Mouse (Mus musculus): ENCODE results near the gene Gxylt2. TPM values are rescaled to one million over a fixed set of nuclear protein-coding genes. Genes with fewer than 3 reads are reported as not detected.
A peak's percentile ranks its signal among the peaks of the same experiment; 100 is the strongest.

The Gxylt2 gene
- polyA plus RNA-seq, 1 experiment from 2014 or later = 9.6 TPM

- H3K4me2 ChIP-seq (replicated peaks) = no peak overlapping the region
- no peak overlapping the region for H3K4me3 ChIP-seq
- WGBS = 84% methylated on average over 8 of the region's 8 CpGs
- H3K9ac ChIP-seq = no peak overlapping the region
- no peak overlapping the region for H3K27ac ChIP-seq
- H3K4me1 ChIP-seq = peaks cover 3% of the 10 kb centered on the region
- H3K9me3 ChIP-seq (replicated peaks) = no peaks in the 10 kb centered on the region
- no peak for ATAC-seq (ENCODE audit: low FRiP score)
- H3K27me3 ChIP-seq = peaks cover 6% of the 10 kb centered on the region; the same call in 1 of the 2 replicates
- no peaks in the 10 kb centered on the region for H3K36me3 ChIP-seq
Measured at GRCm38 (mm10) chr6:100716817-100717216, 12.3 kb downstream of the Gxylt2 start.

- Histone ChIP-seq H3K4me3 (no peak overlapping the region), H3K36me3 (no peaks in the 10 kb centered on the region), H3K9me3 (replicated peaks) (no peaks in the 10 kb centered on the region), H3K9ac (no peak overlapping the region), H3K27me3 (peaks cover 6% of the 10 kb centered on the region; the same call in 1 of the 2 replicates), H3K4me1 (peaks cover 3% of the 10 kb centered on the region), H3K27ac (no peak overlapping the region), H3K4me2 (replicated peaks) (no peak overlapping the region)
- no peak for ATAC-seq (ENCODE audit: low FRiP score)
- WGBS = 80% methylated on average over 6 of the region's 6 CpGs
Measured at GRCm38 (mm10) chr6:100720098-100720501, 15.6 kb downstream of the Gxylt2 start.

GRCm38 (mm10) chr6:100720882-100721721 lies 16.6 kb downstream of the Gxylt2 start:
- ATAC-seq (ENCODE audit: low FRiP score) = peak; percentile 52; the same call in 1 of the 2 replicates
- H3K36me3 ChIP-seq = no peaks in the 10 kb centered on the region

GRCm38 (mm10) chr6:100731996-100732375 lies 27.5 kb downstream of the Gxylt2 start:
- Histone ChIP-seq H3K9ac (no peak overlapping the region), H3K4me2 (replicated peaks) (no peak overlapping the region), H3K27ac (no peak overlapping the region), H3K9me3 (replicated peaks) (no peaks in the 10 kb centered on the region), H3K36me3 (no peaks in the 10 kb centered on the region), H3K4me3 (no peak overlapping the region), H3K4me1 (no peaks in the 10 kb centered on the region), H3K27me3 (no peaks in the 10 kb centered on the region; the same call in 1 of the 2 replicates)
- no peak for ATAC-seq (ENCODE audit: low FRiP score)
- WGBS = 76% methylated on average over 9 of the region's 9 CpGs

More at GRCm38 (mm10) chr6:100720882-100721721, 16.6 kb downstream of the Gxylt2 start:
- peaks cover 3% of the 10 kb centered on the region for H3K4me1 ChIP-seq
- no peak overlapping the region for H3K27ac ChIP-seq
- no peaks in the 10 kb centered on the region for H3K9me3 ChIP-seq (replicated peaks)
- WGBS = 58% methylated on average over 17 of the region's 17 CpGs
- peaks cover 6% of the 10 kb centered on the region; the same call in 1 of the 2 replicates for H3K27me3 ChIP-seq
- H3K4me3 ChIP-seq = no peak overlapping the region
- H3K9ac ChIP-seq = no peak overlapping the region
- no peak overlapping the region for H3K4me2 ChIP-seq (replicated peaks)

- Histone ChIP-seq H3K4me3 (no peak overlapping the region), H3K27ac (no peak overlapping the region), H3K27me3 (no peaks in the 10 kb centered on the region; the same call in 1 of the 2 replicates), H3K9me3 (replicated peaks) (no peaks in the 10 kb centered on the region), H3K36me3 (no peaks in the 10 kb centered on the region), H3K4me2 (replicated peaks) (no peak overlapping the region), H3K4me1 (no peaks in the 10 kb centered on the region), H3K9ac (no peak overlapping the region)
- 60% methylated on average over 12 of the region's 12 CpGs for WGBS
- no peak for ATAC-seq (ENCODE audit: low FRiP score)
Measured at GRCm38 (mm10) chr6:100732376-100733021, 28.0 kb downstream of the Gxylt2 start.

- 93% methylated on average over 10 of the region's 10 CpGs for WGBS
- Histone ChIP-seq H3K4me3 (no peak overlapping the region), H3K9ac (no peak overlapping the region), H3K4me1 (no peaks in the 10 kb centered on the region), H3K4me2 (replicated peaks) (no peak overlapping the region), H3K36me3 (no peaks in the 10 kb centered on the region), H3K27me3 (no peaks in the 10 kb centered on the region; the same call in 1 of the 2 replicates), H3K9me3 (replicated peaks) (no peaks in the 10 kb centered on the region), H3K27ac (no peak overlapping the region)
- ATAC-seq (ENCODE audit: low FRiP score) = no peak
Measured at GRCm38 (mm10) chr6:100733218-100733617, 28.7 kb downstream of the Gxylt2 start.

GRCm38 (mm10) chr6:100734321-100734720 lies 29.8 kb downstream of the Gxylt2 start:
- 77% methylated on average over 6 of the region's 6 CpGs for WGBS
- H3K9ac ChIP-seq = no peak overlapping the region
- no peak overlapping the region for H3K4me3 ChIP-seq
- no peak overlapping the region for H3K27ac ChIP-seq
- no peak for ATAC-seq (ENCODE audit: low FRiP score)
- H3K36me3 ChIP-seq = no peaks in the 10 kb centered on the region
- no peaks in the 10 kb centered on the region for H3K9me3 ChIP-seq (replicated peaks)
- no peaks in the 10 kb centered on the region; the same call in 1 of the 2 replicates for H3K27me3 ChIP-seq
- no peaks in the 10 kb centered on the region for H3K4me1 ChIP-seq
- no peak overlapping the region for H3K4me2 ChIP-seq (replicated peaks)

- no peak overlapping the region for H3K9ac ChIP-seq
- no peaks in the 10 kb centered on the region for H3K9me3 ChIP-seq (replicated peaks)
- H3K27me3 ChIP-seq = no peaks in the 10 kb centered on the region
- H3K4me1 ChIP-seq = no peaks in the 10 kb centered on the region
- H3K27ac ChIP-seq = no peak overlapping the region
- 75% methylated on average over 4 of the region's 4 CpGs for WGBS
- H3K4me3 ChIP-seq = no peak overlapping the region
- no peak overlapping the region for H3K4me2 ChIP-seq (replicated peaks)
- no peak for ATAC-seq (ENCODE audit: low FRiP score)
- no peaks in the 10 kb centered on the region for H3K36me3 ChIP-seq
Measured at GRCm38 (mm10) chr6:100758431-100759208, 54.1 kb downstream of the Gxylt2 start.

- no peaks in the 10 kb centered on the region for H3K9me3 ChIP-seq (replicated peaks)
- ATAC-seq (ENCODE audit: low FRiP score) = no peak
- H3K4me1 ChIP-seq = no peaks in the 10 kb centered on the region
- no peak overlapping the region for H3K4me3 ChIP-seq
- H3K36me3 ChIP-seq = no peaks in the 10 kb centered on the region
- no peak overlapping the region for H3K9ac ChIP-seq
- WGBS = 82% methylated on average over 4 of the region's 4 CpGs
- no peak overlapping the region for H3K4me2 ChIP-seq (replicated peaks)
- no peaks in the 10 kb centered on the region for H3K27me3 ChIP-seq
- H3K27ac ChIP-seq = no peak overlapping the region
Measured at GRCm38 (mm10) chr6:100767756-100768155, 63.2 kb downstream of the Gxylt2 start.

GRCm38 (mm10) chr6:100775923-100776505 lies 71.5 kb downstream of the Gxylt2 start:
- no peak for ATAC-seq (ENCODE audit: low FRiP score)
- Histone ChIP-seq H3K36me3 (no peaks in the 10 kb centered on the region), H3K9ac (no peak overlapping the region), H3K4me3 (no peak overlapping the region), H3K4me1 (peaks cover 7% of the 10 kb centered on the region), H3K4me2 (replicated peaks) (no peak overlapping the region), H3K27me3 (no peaks in the 10 kb centered on the region), H3K9me3 (replicated peaks) (no peaks in the 10 kb centered on the region), H3K27ac (no peak overlapping the region)
- 68% methylated on average over 15 of the region's 15 CpGs for WGBS

GRCm38 (mm10) chr6:100778595-100778994 lies 74.1 kb downstream of the Gxylt2 start:
- no peak for ATAC-seq (ENCODE audit: low FRiP score)

GRCm38 (mm10) chr6:100780421-100780820 lies 75.9 kb downstream of the Gxylt2 start:
- H3K9me3 ChIP-seq (replicated peaks) = no peaks in the 10 kb centered on the region
- no peak overlapping the region for H3K4me2 ChIP-seq (replicated peaks)
- no peaks in the 10 kb centered on the region for H3K36me3 ChIP-seq
- WGBS = 24% methylated on average over 4 of the region's 4 CpGs
- no peak overlapping the region for H3K27ac ChIP-seq
- H3K4me3 ChIP-seq = no peak overlapping the region
- H3K4me1 ChIP-seq = peaks cover 7% of the 10 kb centered on the region
- no peaks in the 10 kb centered on the region for H3K27me3 ChIP-seq
- no peak overlapping the region for H3K9ac ChIP-seq
- ATAC-seq (ENCODE audit: low FRiP score) = no peak

More at GRCm38 (mm10) chr6:100778595-100778994, 74.1 kb downstream of the Gxylt2 start:
- H3K9me3 ChIP-seq (replicated peaks) = no peaks in the 10 kb centered on the region
- no peak overlapping the region for H3K4me2 ChIP-seq (replicated peaks)
- no peak overlapping the region for H3K9ac ChIP-seq
- H3K4me1 ChIP-seq = peaks cover 7% of the 10 kb centered on the region
- no peaks in the 10 kb centered on the region for H3K36me3 ChIP-seq
- no peak overlapping the region for H3K4me3 ChIP-seq
- H3K27me3 ChIP-seq = no peaks in the 10 kb centered on the region
- 89% methylated on average over 5 of the region's 5 CpGs for WGBS
- H3K27ac ChIP-seq = no peak overlapping the region
